Mouse (Mus musculus) kidney, adult 8-10 months (tissue): ENCODE data around the gene Qk.
A peak's percentile ranks its signal among the peaks of the same experiment; 100 is the strongest.

Experiments
- DNase-seq, 2 experiments: peaks; one replicate each; pipeline ENCODE4 v3.0.0; 2022

Gene Qk

DNA sequence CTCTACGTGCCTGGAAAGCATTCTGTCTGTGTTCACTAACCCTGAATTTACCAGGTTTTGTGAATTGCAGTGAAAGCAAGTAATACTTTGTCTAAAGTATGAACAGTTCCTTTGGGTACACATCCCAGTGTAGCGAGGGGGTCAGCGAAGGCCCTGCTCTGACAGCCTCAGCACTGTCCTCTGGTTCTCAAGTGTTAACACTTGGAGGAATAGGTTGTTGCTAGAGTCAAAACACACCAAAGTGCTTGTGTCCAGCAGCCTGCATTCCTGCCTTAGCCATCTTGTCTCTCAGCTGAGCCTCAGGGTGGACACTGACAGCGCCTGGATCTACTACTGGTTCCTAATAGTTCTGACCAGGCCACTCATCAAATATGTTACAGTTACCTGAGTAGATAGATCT is 6.3 kb upstream of the Qk start:
- DNase-seq: no peak

- DNase-seq: no peak
Measured at GRCm38 (mm10) chr17:10321754-10322153, 2.1 kb upstream of the Qk start.

- DNase-seq: no peak
Measured at GRCm38 (mm10) chr17:10321092-10321491, 1.4 kb upstream of the Qk start.

DNA sequence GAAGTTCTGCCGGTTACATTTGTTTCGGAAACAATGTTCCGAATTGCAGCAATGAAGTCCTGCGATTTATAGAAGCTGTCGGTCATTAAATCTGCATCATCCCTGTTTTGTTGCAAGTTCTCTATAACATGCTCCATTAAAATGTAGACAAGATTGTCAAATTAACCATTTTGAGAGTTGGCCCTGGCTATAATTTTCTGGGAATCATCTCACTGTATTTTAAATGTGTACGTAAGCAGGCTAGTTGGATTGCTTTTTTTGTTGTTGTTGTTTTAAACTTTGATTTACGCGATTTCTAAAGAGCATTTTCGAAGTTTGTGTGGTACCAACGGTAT is 769 bp upstream of the Qk start:
- DNase-seq: no peak

DNA sequence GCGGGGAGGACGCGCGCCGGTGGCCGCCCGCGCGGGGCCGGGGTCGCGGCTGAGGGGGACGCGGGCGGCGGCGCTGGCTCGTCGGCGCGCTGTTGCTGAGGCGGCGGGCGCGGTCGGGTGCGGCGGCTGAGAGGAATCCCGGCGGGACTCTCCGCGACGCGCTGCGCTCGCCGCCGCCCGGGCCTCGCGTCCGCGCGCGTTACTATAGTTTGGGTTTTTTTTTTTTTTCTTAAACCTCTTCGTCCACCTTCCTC is 296 bp downstream of the Qk start:
- DNase-seq: no peak

DNA sequence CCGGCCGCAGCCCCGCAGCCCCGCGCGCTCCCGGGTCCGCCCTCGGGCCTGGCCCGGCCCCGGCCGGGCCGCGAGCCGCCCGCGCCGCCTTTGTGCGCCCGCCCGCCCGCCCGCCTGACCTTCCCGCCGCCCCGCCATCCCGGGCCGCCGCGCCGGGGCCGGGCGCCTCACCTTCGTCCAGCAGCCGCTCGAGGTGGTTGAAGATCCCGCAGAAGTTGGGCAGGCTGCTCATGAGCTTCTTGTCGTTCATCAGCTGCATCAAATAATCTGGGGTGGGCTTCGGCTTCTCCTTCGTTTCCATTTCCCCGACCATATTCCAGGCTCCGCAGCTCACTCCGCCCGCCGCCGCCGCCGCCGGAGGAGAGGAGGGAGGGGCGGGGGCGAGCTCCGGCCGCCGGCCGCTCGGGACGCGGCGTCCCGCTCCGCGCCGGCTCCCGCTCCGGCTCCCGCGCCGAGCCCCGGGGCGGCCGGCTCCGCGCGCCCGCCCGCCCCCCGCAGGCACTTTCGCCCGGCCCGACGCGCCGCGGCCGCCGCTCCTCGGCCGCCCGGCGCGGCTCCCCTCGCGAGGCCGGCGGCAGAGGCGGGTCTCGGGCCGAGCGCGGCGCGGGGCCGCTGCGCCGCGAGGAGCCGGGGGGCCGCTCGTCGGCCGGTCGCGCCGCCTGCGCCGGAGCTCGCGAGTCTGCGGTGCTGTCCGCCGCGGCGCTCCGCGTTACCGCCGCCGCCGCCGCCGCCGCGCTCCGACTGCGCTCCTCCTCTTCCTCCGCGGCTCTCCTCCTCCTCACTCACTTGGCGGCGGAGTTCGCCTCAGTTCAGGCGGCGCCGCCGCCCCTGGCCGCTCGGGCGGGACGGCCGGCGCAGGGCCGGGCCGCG is 858 bp downstream of the Qk start:
- peak; percentile 72 to 79 for DNase-seq

GRCm38 (mm10) chr17:10317981-10318551 is 1.6 kb downstream of the Qk start:
- DNase-seq: peak; percentile 66 to 67

- peak; percentile 70 to 75 for DNase-seq
Measured at GRCm38 (mm10) chr17:10317186-10317585, 2.5 kb downstream of the Qk start.

DNA sequence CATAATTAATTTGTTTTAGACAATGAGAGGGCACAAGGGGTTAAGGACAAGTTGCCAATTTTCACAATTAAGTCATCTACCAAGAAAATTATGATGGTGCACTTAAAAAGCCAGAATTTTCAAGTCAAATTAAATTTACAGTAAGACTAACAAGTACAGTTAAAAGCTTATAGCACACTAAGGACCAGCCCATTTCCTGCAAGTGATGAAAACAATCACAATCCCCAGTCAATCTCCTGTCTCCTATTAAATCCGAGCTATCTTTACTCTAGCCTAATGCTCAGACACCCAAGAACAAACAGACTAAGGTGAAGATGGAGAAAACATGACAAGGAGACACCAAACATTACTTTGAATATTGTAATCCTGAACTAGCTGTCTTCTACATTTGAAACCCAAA is 3.2 kb downstream of the Qk start:
- no peak for DNase-seq

DNA sequence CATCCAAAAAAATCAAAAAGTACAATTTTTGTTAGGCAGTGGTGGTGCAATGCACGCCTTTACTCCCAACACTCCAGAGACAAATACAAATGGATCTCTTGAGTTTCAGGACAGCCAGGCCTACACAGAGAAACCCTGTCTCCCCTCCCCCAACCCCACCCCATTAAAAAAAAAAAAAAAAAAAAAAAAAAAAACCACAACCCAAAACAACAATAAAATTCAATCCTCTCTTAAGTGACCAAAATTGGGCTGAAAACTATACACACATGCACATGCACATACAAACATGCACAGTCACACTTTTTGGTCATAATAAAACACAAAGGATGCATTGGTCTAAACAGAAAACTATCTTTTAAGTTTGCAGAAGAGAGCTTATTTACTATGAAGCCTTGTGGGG is 9.6 kb downstream of the Qk start:
- DNase-seq: no peak

GRCm38 (mm10) chr17:10309135-10309623 is 10.5 kb downstream of the Qk start:
- DNase-seq: no peak

GRCm38 (mm10) chr17:10306424-10306823 is 13.2 kb downstream of the Qk start:
- DNase-seq: no peak

- DNase-seq: no peak
Measured at GRCm38 (mm10) chr17:10304001-10304400, 15.7 kb downstream of the Qk start.

- DNase-seq: no peak
Measured at GRCm38 (mm10) chr17:10300968-10301795, 18.5 kb downstream of the Qk start.

GRCm38 (mm10) chr17:10299396-10299795 is 20.3 kb downstream of the Qk start:
- DNase-seq: no peak

GRCm38 (mm10) chr17:10292520-10292919 is 27.1 kb downstream of the Qk start:
- DNase-seq: no peak

- no peak for DNase-seq
Measured at GRCm38 (mm10) chr17:10284772-10285171, 34.9 kb downstream of the Qk start.

- no peak for DNase-seq
Measured at GRCm38 (mm10) chr17:10279532-10279931, 40.1 kb downstream of the Qk start.

GRCm38 (mm10) chr17:10269518-10269917 is 50.1 kb downstream of the Qk start:
- DNase-seq: no peak

- DNase-seq: no peak
Measured at GRCm38 (mm10) chr17:10268468-10268867, 51.2 kb downstream of the Qk start.

DNA sequence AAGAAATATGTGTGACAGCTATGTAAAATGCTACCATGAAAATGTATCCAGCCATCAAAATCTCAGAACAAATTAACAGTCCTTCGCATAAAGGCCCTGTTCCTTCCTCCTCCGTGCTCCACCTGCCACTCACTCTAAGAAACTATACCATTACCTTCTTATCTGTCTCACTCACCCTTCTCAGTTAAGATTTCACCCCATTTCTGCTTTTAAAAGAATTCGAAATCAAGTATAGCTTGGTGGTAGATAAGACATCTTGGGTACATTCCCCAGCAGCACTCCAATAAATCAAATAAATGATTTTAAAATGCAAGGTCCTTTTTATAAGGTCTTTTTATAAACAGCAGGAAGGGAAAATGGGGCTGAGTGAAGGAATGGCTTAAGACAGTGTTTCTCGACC is 53.4 kb downstream of the Qk start:
- no peak for DNase-seq

DNA sequence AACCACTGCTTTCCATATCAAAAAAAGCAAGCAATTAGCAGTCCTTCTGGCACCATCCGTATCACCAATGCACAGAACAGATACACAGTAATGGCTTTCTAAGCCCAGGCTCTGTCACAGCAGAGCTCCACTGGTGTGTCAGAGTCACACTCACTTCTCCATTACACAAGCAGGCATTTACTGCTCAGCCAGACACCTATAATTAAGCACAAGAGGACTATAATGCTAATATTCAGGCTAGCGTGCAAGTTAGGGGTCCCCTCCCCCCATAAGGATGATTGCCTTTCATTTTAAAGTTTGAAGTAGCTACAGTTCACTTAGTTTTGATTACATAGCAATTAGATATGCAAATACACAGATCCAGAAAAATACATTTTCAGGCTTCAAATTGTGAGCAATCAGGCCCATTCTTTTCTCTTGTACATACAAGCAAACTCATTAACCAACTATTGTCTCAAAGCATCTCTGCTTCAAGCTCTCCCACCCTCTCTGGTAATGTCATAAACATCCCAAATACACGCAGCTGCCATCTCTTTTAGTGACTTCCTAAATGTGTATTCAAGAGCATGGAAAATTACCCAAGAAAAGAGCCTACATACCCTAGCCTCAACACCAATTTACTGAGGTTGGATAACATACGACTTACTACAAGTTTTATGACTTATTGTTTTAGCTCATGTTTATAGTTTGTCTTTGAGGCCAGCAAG is 68.2 kb downstream of the Qk start:
- no peak for DNase-seq

GRCm38 (mm10) chr17:10240081-10240480 is 79.6 kb downstream of the Qk start:
- no peak for DNase-seq
